Mouse (Mus musculus) heart, embryonic 16.5 days (tissue): Measurements from ENCODE around the gene Usf1. TPM values are rescaled to one million over a fixed set of nuclear protein-coding genes. Genes with fewer than 3 reads are reported as not detected.

ENCODE experiments used
- ATAC-seq: fragments of 200-750 bp; cut with Nextera tagmentation; replicated peaks from 2 replicates; pipeline ENCODE4 v1.8.0; 2017; ENCODE audit warnings: moderate number of reproducible peaks; ENCODE audit not compliant: insufficient read depth, low FRiP score; ENCODE audit errors: extremely low read depth
- H3K27ac ChIP-seq: fragments of 300-500 bp; sonication (generic); 2 replicates; pipeline ENCODE4 v1.5.1; 2014; ENCODE audit warnings: mild to moderate bottlenecking, low read length, control low read depth, moderate library complexity
- H3K27me3 ChIP-seq: fragments of 300-500 bp; sonication (generic); 2 replicates; pipeline ENCODE4 v1.6.1; 2014; ENCODE audit warnings: low read length, mixed read lengths; ENCODE audit not compliant: control insufficient read depth, insufficient read depth
- H3K36me3 ChIP-seq: fragments of 300-500 bp; sonication (generic); 2 replicates; pipeline ENCODE4 v1.6.1; 2014; ENCODE audit not compliant: control insufficient read depth, insufficient read depth
- H3K4me1 ChIP-seq: fragments of 300-500 bp; sonication (generic); 2 replicates; pipeline ENCODE4 v1.6.1; 2014; ENCODE audit warnings: low read length, mixed read lengths; ENCODE audit not compliant: control insufficient read depth, insufficient read depth
- H3K4me2 ChIP-seq: fragments of 300-500 bp; sonication (generic); 2 replicates; pipeline ENCODE4 v1.6.1; 2014; ENCODE audit warnings: low read depth, mild to moderate bottlenecking, control low read depth, low read length
- H3K4me3 ChIP-seq: fragments of 300-500 bp; sonication (generic); 2 replicates; pipeline ENCODE4 v1.5.1; 2014; ENCODE audit warnings: mild to moderate bottlenecking, control low read depth, low read length
- H3K9ac ChIP-seq: fragments of 300-500 bp; sonication (generic); 2 replicates; pipeline ENCODE4 v1.6.1; 2014; ENCODE audit warnings: low read length, control low read depth
- H3K9me3 ChIP-seq: fragments of 300-500 bp; sonication (generic); replicated peaks from 2 replicates; pipeline ENCODE4 v1.6.1; 2016; ENCODE audit warnings: low read length; ENCODE audit not compliant: control insufficient read depth
- WGBS: fragments of 180-500 bp; shearing (Covaris S2); extraction: QIAGEN DNeasy Blood & Tissue Kit; methylation state at CpG from one replicate; pipeline ENCODE4 v1.1.7; 2014; 5-methylcytosine and 5-hydroxymethylcytosine counted together
- polyA plus RNA-seq: library from polyadenylated mRNA; unstranded; fragments of >200 nt; fragmentation: Nextera tagmentation; extraction: Ambion mirVana; gene quantifications from 2 replicates; pipeline ENCODE4 v1.2.1, GENCODE M21; 2015

The Usf1 gene
- 47.5 and 53.1 TPM in 2 replicates for polyA plus RNA-seq

GRCm38 (mm10) chr1:171410947-171411484, at the start of gene Usf1:
Usf1 (plus strand) TSS chr1:171411313.
- peak; percentile 96 for ATAC-seq
- peaks cover 5% of the 10 kb centered on the region; the same call in 1 of the 2 replicates for H3K27me3 ChIP-seq
- H3K9ac ChIP-seq: peak within 1 kb of the TSS; percentile 99
- peak within 1 kb of the TSS; percentile 83 for H3K4me3 ChIP-seq
- under 1% methylated on average over 36 of the region's 36 CpGs for WGBS
- H3K27ac ChIP-seq: peak within 1 kb of the TSS; percentile 92
- H3K4me1 ChIP-seq: peaks cover 11% of the 10 kb centered on the region
- peaks cover 7% of the 10 kb centered on the region for H3K36me3 ChIP-seq
- peak within 1 kb of the TSS; percentile 78 for H3K4me2 ChIP-seq
- no peaks in the 10 kb centered on the region for H3K9me3 ChIP-seq

DNA sequence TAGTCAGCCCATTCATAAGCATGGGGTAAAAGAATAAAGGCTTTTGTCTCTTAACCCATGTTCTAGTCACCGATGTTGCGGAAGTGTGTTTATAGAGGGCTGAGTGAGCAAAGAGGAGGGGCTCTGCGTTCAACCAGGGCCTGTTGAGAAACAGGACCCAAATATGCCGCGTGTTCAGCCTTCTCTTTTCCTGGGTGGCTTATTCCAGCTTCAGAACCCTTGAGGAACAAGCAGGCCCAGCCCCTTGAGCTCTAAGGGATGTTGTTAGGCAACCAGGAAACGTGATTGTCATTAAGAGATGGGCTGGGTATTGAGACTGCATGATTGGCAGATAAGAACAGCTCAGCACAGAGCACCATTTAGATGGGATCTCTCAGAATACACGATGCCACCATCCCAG, 45.2 kb upstream of the Usf1 start:
- ATAC-seq: no peak
- Histone ChIP-seq H3K4me1 (0 out of 2 replicates have a peak, but pooled peaks cover 2% of the 10 kb centered on the region), H3K27me3 (no peaks in the 10 kb centered on the region; the same call in 1 of the 2 replicates), H3K9me3 (no peaks in the 10 kb centered on the region), H3K27ac (no peak overlapping the region), H3K36me3 (no peaks in the 10 kb centered on the region), H3K4me3 (no peak overlapping the region), H3K9ac (no peak overlapping the region), H3K4me2 (no peak overlapping the region)
- WGBS: 63% methylated on average over 7 of the region's 7 CpGs

DNA sequence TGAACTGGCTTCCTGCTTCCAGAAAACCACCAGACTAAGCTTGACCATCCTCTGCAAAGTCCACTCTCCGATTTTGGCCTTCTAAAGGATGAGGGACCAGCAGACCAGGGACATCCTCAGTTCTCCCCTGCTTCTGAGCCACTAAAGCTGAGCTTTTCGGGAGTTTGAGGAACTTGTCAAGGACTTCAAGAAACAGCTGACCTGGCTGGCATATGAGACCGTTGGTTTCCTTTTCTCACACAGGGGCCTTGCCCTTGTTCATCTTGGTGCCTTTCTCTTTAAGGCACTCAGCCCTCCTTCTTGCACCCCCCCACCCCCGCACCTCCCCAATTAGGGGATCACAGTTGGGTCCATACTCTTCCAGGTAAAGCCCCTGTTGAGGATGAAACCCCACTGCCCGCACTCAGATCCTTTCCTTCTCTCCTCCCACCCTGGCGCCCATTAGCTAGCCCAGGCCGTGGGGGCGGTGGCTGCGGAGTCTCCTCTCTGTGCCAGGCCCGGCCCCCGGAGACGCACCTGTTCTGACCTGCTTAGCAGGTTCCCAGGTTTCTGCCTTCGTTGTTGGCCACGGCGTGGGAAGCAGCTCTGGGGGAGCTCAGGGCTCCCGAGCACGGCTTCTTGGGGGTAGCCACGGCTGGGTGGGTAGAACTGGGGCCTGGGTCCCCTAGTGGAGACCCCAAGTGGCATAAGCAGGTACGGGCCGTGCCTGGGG, 41.1 kb upstream of the Usf1 start, which contains the start of gene Nectin4:
Gene Nectin4, plus strand, starts transcription at position 255 of the 712 bp plus-strand sequence.
- 38% methylated on average over 20 of the region's 20 CpGs for WGBS
- Histone ChIP-seq H3K27me3 (peaks cover 2% of the 10 kb centered on the region; the same call in 1 of the 2 replicates), H3K4me3 (no peak within 1 kb of the TSS), H3K4me2 (no peak within 1 kb of the TSS), H3K9ac (no peak within 1 kb of the TSS), H3K9me3 (no peaks in the 10 kb centered on the region), H3K4me1 (no peaks in the 10 kb centered on the region), H3K36me3 (no peaks in the 10 kb centered on the region), H3K27ac (no peak within 1 kb of the TSS)
- ATAC-seq: no peak

DNA sequence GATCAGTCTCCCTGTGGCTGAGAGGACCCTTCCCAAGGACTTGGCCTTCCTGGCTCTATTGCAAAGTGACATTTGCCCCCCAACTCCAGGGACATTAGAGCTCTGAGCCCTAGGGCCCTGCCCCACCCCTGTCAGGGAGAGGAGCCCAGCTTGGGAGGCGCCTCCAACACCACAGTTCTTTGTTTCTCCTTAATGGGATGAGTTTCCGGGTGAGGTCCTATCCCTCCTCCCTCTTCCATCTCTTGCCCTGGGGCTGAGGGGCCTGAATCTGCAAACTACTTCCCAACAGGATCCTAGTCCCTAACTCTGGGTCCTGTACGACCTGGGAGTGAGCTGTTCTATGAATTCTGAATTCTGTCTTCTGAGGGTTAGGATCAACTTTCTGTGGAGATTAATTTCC, 38.2 kb upstream of the Usf1 start:
- 0 out of 2 replicates have a peak, but pooled peaks cover 2% of the 10 kb centered on the region for H3K27me3 ChIP-seq
- H3K9ac ChIP-seq: no peak overlapping the region
- WGBS: 67% methylated on average over 3 of the region's 3 CpGs
- no peaks in the 10 kb centered on the region for H3K4me1 ChIP-seq
- no peak overlapping the region for H3K4me2 ChIP-seq
- H3K4me3 ChIP-seq: no peak overlapping the region
- ATAC-seq: no peak
- no peaks in the 10 kb centered on the region for H3K36me3 ChIP-seq
- no peaks in the 10 kb centered on the region for H3K9me3 ChIP-seq
- no peak overlapping the region for H3K27ac ChIP-seq

DNA sequence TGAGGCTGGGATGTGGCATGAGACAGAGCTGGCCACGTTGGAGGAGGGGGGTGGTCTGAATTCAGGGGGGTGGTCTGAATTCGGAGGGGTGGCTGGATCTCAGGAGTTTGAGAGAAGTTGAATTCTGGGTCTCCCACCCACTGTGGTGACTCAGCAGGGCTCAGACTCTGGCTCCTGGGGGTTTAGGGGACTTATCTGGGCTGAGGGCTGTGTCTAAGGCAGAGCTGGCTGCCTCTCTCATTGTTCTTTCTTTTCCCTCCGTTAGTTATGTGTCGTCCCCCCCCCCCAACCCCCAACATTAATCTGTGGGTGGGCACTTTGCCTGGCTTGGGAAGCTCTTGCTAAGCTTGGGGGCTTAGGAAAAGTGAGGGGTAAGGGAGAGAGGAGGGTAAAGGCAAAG, 37.2 kb upstream of the Usf1 start:
- Histone ChIP-seq H3K4me3 (no peak overlapping the region), H3K4me1 (no peaks in the 10 kb centered on the region), H3K9me3 (no peaks in the 10 kb centered on the region), H3K4me2 (no peak overlapping the region), H3K27me3 (0 out of 2 replicates have a peak, but pooled peaks cover 2% of the 10 kb centered on the region), H3K27ac (no peak overlapping the region), H3K36me3 (no peaks in the 10 kb centered on the region), H3K9ac (no peak overlapping the region)
- ATAC-seq: no peak
- WGBS: 2% methylated on average over 4 of the region's 4 CpGs

DNA sequence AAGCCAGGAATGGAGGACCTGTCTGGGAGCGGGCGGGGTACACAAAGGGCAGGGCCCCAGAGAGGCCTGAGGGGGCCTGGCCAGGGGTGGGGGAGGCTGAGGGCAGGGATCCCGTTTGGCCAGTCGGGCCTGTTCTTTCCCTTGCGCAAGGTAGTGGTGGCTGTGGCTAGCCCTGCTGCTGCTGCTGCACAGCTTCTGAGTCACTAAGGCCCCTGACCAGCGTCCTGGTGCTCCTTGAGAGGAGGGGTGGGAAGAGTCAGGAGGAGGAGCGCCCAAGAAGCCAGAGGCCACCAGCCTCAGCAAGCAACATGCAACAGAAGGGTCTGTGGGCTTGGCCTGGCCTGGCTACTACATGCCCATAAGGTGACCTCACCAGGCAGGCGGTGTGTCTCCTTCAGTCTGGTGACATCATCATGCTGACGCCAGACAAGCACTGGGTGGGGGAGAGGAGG, 35.4 kb upstream of the Usf1 start:
- no peaks in the 10 kb centered on the region for H3K36me3 ChIP-seq
- H3K4me3 ChIP-seq: no peak overlapping the region
- WGBS: 38% methylated on average over 9 of the region's 9 CpGs
- H3K4me2 ChIP-seq: no peak overlapping the region
- no peak overlapping the region for H3K9ac ChIP-seq
- peaks cover 4% of the 10 kb centered on the region; the same call in 1 of the 2 replicates for H3K27me3 ChIP-seq
- no peak overlapping the region for H3K27ac ChIP-seq
- H3K4me1 ChIP-seq: peaks cover 3% of the 10 kb centered on the region; the same call in 1 of the 2 replicates
- 0 out of 2 replicates have a peak, but pooled peaks have one; percentile 5 for ATAC-seq
- H3K9me3 ChIP-seq: no peaks in the 10 kb centered on the region

DNA sequence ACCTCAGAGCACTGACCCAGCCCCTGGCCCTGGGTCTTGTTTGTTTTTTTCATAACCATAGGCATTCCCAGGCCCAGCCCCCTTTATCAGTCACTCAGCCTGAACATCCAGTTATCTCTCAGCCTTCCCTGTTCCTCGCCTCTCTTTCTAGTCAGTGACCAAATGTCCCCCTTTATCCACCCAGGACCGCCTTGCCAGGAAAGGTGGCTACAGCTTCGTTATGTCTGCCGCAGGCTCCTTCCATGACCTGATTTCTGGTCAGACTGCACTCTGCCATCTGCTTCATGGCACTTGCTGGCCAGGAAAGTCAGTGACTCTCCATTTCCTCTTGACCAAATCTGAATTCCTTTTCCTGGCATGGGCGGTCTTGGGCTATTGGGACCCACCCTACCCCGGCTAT, 32.8 kb upstream of the Usf1 start:
- WGBS: 80% methylated on average over 6 of the region's 6 CpGs
- H3K27ac ChIP-seq: no peak overlapping the region
- H3K9me3 ChIP-seq: no peaks in the 10 kb centered on the region
- peaks cover 3% of the 10 kb centered on the region; the same call in 1 of the 2 replicates for H3K4me1 ChIP-seq
- no peaks in the 10 kb centered on the region for H3K36me3 ChIP-seq
- peaks cover 8% of the 10 kb centered on the region for H3K27me3 ChIP-seq
- no peak overlapping the region for H3K4me2 ChIP-seq
- H3K9ac ChIP-seq: no peak overlapping the region
- ATAC-seq: no peak
- H3K4me3 ChIP-seq: no peak overlapping the region

- no peaks in the 10 kb centered on the region for H3K9me3 ChIP-seq
- peaks cover 8% of the 10 kb centered on the region for H3K27me3 ChIP-seq
- peak overlapping the region; percentile 14 for H3K9ac ChIP-seq
- H3K4me2 ChIP-seq: peak overlapping the region; percentile 62
- no peak overlapping the region for H3K27ac ChIP-seq
- no peaks in the 10 kb centered on the region for H3K36me3 ChIP-seq
- H3K4me1 ChIP-seq: peaks cover 3% of the 10 kb centered on the region; the same call in 1 of the 2 replicates
- ATAC-seq: peak; percentile 79
- 4% methylated on average over 31 of the region's 31 CpGs for WGBS
- H3K4me3 ChIP-seq: peak overlapping the region; percentile 26
Observed at GRCm38 (mm10) chr1:171379935-171380599, 31.0 kb upstream of the Usf1 start.
